Mouse (Mus musculus) embryonic facial prominence, embryonic 15.5 days (tissue): ENCODE results near the gene Tmem120b. TPM values are rescaled to one million over a fixed set of nuclear protein-coding genes. Genes with fewer than 3 reads are reported as not detected.
A peak's percentile ranks its signal among the peaks of the same experiment; 100 is the strongest.

Source experiments
- ATAC-seq: fragments of 200-750 bp; cut with Nextera tagmentation; 2 replicates; pipeline ENCODE4 v1.8.0; 2017; ENCODE audit warnings: low read depth, moderate TSS enrichment; ENCODE audit not compliant: insufficient number of reproducible peaks, low FRiP score, low TSS enrichment
- H3K27ac ChIP-seq: fragments of 300-500 bp; sonication (generic); replicated peaks from 2 replicates; pipeline ENCODE4 v1.5.1; 2015; ENCODE audit warnings: mild to moderate bottlenecking, inconsistent platforms
- H3K27me3 ChIP-seq: fragments of 300-500 bp; sonication (generic); 2 replicates; pipeline ENCODE4 v1.6.1; 2015; ENCODE audit warnings: inconsistent platforms
- H3K36me3 ChIP-seq: fragments of 300-500 bp; sonication (generic); 2 replicates; pipeline ENCODE4 v1.6.1; 2015; ENCODE audit warnings: mild to moderate bottlenecking, inconsistent platforms
- H3K4me1 ChIP-seq: fragments of 300-500 bp; sonication (generic); 2 replicates; pipeline ENCODE4 v1.6.1; 2015; ENCODE audit warnings: inconsistent platforms
- H3K4me2 ChIP-seq: fragments of 300-500 bp; sonication (generic); replicated peaks from 2 replicates; pipeline ENCODE4 v1.6.1; 2015; ENCODE audit warnings: mild to moderate bottlenecking, inconsistent platforms
- H3K4me3 ChIP-seq: fragments of 300-500 bp; sonication (generic); replicated peaks from 2 replicates; pipeline ENCODE4 v1.5.1; 2015; ENCODE audit warnings: mild to moderate bottlenecking, inconsistent platforms
- H3K9ac ChIP-seq: fragments of 300-500 bp; sonication (generic); 2 replicates; pipeline ENCODE4 v1.6.1; 2015; ENCODE audit warnings: inconsistent platforms
- H3K9me3 ChIP-seq: fragments of 300-500 bp; sonication (generic); replicated peaks from 2 replicates; pipeline ENCODE4 v1.6.1; 2016; ENCODE audit warnings: inconsistent platforms
- WGBS: fragments of 180-500 bp; shearing (Covaris S2); methylation state at CpG from one replicate; pipeline ENCODE4 v1.1.7; 2015; 5-methylcytosine and 5-hydroxymethylcytosine counted together
- polyA plus RNA-seq: library from polyadenylated mRNA; unstranded; fragments of >200 nt; fragmentation: Nextera tagmentation; extraction: Ambion mirVana; gene quantifications from 2 replicates; pipeline ENCODE4 v1.2.1, GENCODE M21; 2015

Tmem120b gene
- polyA plus RNA-seq, 1 experiment from 2014 or later: 19.4 TPM

DNA sequence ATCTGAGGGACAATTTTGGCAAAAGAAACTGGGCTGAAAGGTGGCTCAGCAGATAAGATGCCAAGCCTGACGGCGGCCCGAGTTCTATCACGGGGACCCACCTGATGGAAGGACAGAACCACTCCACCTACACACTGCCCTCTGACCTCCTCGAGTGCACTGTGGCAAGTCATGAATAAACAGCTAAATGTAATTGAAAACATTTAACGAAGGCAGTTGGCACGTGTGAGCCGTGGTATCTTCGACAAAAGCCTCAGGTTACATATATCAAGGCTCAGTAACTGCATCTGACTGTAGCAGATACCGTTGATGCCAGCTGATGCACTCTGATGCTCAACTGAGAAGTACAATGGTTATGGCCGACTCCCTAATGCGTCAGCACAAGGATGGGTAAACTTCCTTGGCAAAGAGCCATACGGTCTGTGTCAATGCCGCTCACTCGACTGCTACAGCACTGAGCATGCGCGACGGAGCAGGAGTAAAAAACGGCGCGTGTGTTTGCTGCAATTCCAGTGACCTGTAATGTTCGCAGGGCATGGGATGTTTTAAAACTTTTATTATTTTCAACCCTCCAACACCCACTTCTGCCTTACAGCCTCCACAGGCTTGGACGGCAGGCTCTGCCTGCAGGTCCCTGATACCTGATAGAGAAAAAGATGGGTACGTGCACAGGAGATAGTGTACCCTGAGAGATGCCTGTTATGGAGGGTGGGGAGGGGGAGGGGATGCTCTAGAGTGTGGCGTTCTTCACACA is 26.2 kb downstream of the Tmem120b start:
- no peak; the same call in 1 of the 2 replicates for ATAC-seq
- Histone ChIP-seq H3K36me3 (no peaks in the 10 kb centered on the region), H3K27me3 (no peaks in the 10 kb centered on the region), H3K27ac (no peak overlapping the region), H3K4me3 (no peak overlapping the region), H3K9ac (no peak overlapping the region), H3K9me3 (no peaks in the 10 kb centered on the region), H3K4me2 (no peak overlapping the region), H3K4me1 (no peaks in the 10 kb centered on the region; the same call in 1 of the 2 replicates)
- WGBS: 76% methylated on average over 25 of the region's 25 CpGs

DNA sequence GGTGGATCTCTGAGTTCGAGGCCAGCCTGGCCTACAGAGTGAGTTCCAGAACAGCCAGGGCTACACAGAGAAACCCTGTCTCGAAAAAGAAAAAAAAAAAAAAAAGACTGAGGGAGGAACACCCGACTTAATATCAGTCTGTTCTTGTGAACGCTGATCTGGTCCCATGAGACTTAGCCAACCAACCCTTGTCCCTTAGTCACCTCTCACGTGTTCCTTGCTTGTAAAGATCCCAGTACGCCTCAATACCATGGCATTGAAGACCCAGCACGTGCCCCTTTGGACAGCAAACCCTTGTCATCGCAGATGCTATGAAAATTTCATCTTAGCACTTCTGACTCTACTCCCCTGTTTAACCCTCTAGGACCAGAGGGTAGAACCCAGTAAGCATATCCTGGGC is 28.1 kb downstream of the Tmem120b start:
- no peak overlapping the region for H3K27ac ChIP-seq
- H3K27me3 ChIP-seq: no peaks in the 10 kb centered on the region
- H3K36me3 ChIP-seq: peaks cover 4% of the 10 kb centered on the region; the same call in 1 of the 2 replicates
- H3K9me3 ChIP-seq: no peaks in the 10 kb centered on the region
- H3K4me1 ChIP-seq: no peaks in the 10 kb centered on the region; the same call in 1 of the 2 replicates
- no peak overlapping the region for H3K4me3 ChIP-seq
- WGBS: 89% methylated on average over 8 of the region's 8 CpGs
- no peak overlapping the region for H3K9ac ChIP-seq
- no peak for ATAC-seq
- no peak overlapping the region for H3K4me2 ChIP-seq

DNA sequence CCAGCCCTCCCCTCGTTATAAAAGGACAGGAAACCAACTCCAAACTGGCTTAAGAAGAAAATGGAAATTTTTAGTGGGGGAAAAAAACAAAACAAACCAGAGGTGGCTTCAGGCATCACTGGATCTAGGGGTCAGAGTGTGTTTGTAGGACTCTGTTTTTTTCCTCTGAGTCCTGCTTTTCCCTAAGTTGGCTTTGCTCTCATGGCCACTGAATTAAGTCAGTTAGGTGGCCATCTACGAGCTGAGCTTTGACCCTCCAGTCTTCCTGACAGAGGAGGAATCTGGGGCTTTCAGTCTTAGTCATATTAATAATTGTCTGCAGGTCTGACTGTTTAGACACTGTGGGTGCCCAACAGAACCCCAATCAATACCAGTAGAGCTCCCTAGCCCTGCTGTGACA is 30.3 kb downstream of the Tmem120b start:
- H3K4me1 ChIP-seq: no peaks in the 10 kb centered on the region; the same call in 1 of the 2 replicates
- no peak overlapping the region for H3K4me3 ChIP-seq
- H3K27ac ChIP-seq: no peak overlapping the region
- ATAC-seq: no peak
- no peak overlapping the region for H3K4me2 ChIP-seq
- H3K9ac ChIP-seq: no peak overlapping the region
- 75% methylated on average over 2 of the region's 2 CpGs for WGBS
- no peaks in the 10 kb centered on the region for H3K9me3 ChIP-seq
- peaks cover 4% of the 10 kb centered on the region; the same call in 1 of the 2 replicates for H3K36me3 ChIP-seq
- no peaks in the 10 kb centered on the region for H3K27me3 ChIP-seq

DNA sequence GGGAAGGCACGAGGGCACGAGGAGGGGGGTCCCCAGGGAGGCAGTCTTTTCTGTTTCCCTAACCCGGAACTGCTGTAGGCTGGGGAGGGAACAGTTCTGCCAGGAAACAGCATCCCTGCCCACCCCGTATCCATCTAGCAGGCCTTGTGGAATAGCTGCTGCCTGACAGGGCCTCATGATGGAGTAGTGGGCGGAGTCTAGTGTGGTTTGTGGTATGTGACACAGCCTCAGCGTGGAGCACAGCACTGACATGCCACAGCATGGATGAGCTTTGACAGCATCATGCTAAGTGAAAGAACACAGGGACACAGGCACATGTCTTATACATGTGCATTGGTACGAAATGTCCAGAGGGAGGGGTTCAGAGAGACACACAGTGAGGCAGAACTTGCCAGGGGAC is 34.2 kb downstream of the Tmem120b start:
- Histone ChIP-seq H3K27me3 (no peaks in the 10 kb centered on the region), H3K4me2 (no peak overlapping the region), H3K4me3 (no peak overlapping the region), H3K27ac (no peak overlapping the region), H3K36me3 (peaks cover 4% of the 10 kb centered on the region; the same call in 1 of the 2 replicates), H3K4me1 (no peaks in the 10 kb centered on the region), H3K9ac (no peak overlapping the region), H3K9me3 (no peaks in the 10 kb centered on the region)
- whole genome bisulfite sequencing: 54% methylated on average over 7 of the region's 7 CpGs
- no peak for ATAC-seq

GRCm38 (mm10) chr5:123103556-123103955 is 35.3 kb downstream of the Tmem120b start:
- Histone ChIP-seq H3K4me1 (no peaks in the 10 kb centered on the region), H3K9me3 (no peaks in the 10 kb centered on the region), H3K9ac (no peak overlapping the region), H3K36me3 (peaks cover 4% of the 10 kb centered on the region; the same call in 1 of the 2 replicates), H3K27me3 (no peaks in the 10 kb centered on the region), H3K4me3 (no peak overlapping the region), H3K27ac (no peak overlapping the region), H3K4me2 (no peak overlapping the region)
- 65% methylated on average over 8 of the region's 8 CpGs for WGBS
- ATAC-seq: no peak

GRCm38 (mm10) chr5:123104769-123105168 is 36.6 kb downstream of the Tmem120b start:
- Histone ChIP-seq H3K4me2 (no peak overlapping the region), H3K9ac (no peak overlapping the region), H3K9me3 (no peaks in the 10 kb centered on the region), H3K4me3 (no peak overlapping the region), H3K36me3 (peaks cover 2% of the 10 kb centered on the region; the same call in 1 of the 2 replicates), H3K27me3 (no peaks in the 10 kb centered on the region), H3K4me1 (peaks cover 10% of the 10 kb centered on the region), H3K27ac (no peak overlapping the region)
- ATAC-seq: no peak
- 79% methylated on average over 6 of the region's 6 CpGs for WGBS

- Histone ChIP-seq H3K36me3 (no peaks in the 10 kb centered on the region), H3K9ac (no peak overlapping the region), H3K4me2 (peak overlapping the region; percentile 15), H3K27me3 (no peaks in the 10 kb centered on the region), H3K4me1 (peaks cover 22% of the 10 kb centered on the region), H3K27ac (no peak overlapping the region), H3K9me3 (no peaks in the 10 kb centered on the region), H3K4me3 (0 out of 2 replicates have a peak overlapping the region, but pooled peaks have one; percentile 1)
- WGBS: 36% methylated on average over 13 of the region's 13 CpGs
- ATAC-seq: no peak
These were observed 41.4 kb downstream of the Tmem120b start for GRCm38 (mm10) chr5:123109452-123110203.

DNA sequence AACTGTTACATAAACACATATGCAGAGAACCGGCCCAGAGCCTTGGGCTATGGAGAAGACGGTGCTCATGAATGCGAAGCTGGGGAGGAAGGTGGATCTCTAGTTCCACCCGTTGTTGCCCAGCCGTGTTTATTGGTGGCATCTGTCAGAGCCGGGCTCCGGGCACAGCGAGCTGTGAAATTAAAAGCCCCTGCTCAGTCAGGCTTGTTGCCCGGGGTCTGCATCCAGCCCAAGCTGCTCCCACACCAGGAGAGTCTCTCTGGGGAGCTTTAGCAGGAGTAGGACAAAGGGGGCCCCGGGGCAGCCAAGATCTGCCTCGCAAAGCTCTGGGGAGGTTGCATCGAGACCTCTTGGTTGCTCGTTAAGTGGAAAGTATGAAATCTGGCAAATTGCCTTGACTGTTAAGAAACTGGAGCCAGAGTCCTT is 42.1 kb downstream of the Tmem120b start:
- Histone ChIP-seq H3K4me2 (no peak overlapping the region), H3K27me3 (no peaks in the 10 kb centered on the region), H3K4me3 (no peak overlapping the region), H3K4me1 (peaks cover 22% of the 10 kb centered on the region), H3K27ac (no peak overlapping the region), H3K36me3 (no peaks in the 10 kb centered on the region), H3K9me3 (no peaks in the 10 kb centered on the region), H3K9ac (no peak overlapping the region)
- 41% methylated on average over 13 of the region's 13 CpGs for WGBS
- no peak for ATAC-seq

DNA sequence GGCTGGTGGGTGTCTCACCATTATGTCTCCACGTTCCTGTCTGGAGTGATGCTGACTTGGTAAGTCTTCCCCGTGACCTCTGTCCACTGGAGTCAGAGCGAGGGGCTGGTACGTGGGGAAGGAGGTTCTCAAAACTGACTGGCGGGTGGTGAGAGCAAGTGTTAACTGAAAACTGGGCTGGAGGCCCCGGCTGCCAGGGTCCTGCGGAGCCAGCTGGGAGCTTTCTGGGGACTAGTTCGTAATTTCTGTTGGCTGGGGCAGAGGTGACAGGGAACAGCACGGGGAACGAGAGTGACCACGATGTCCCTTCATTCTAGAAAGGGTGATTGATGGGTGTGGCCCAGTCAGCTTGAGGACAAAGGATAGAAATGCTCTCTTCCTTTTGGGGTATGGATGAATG is 45.9 kb downstream of the Tmem120b start:
- Histone ChIP-seq H3K36me3 (no peaks in the 10 kb centered on the region), H3K9ac (no peak overlapping the region), H3K27ac (no peak overlapping the region), H3K27me3 (no peaks in the 10 kb centered on the region), H3K9me3 (no peaks in the 10 kb centered on the region), H3K4me1 (peaks cover 18% of the 10 kb centered on the region), H3K4me2 (no peak overlapping the region), H3K4me3 (no peak overlapping the region)
- WGBS: 73% methylated on average over 11 of the region's 11 CpGs
- no peak for ATAC-seq

DNA sequence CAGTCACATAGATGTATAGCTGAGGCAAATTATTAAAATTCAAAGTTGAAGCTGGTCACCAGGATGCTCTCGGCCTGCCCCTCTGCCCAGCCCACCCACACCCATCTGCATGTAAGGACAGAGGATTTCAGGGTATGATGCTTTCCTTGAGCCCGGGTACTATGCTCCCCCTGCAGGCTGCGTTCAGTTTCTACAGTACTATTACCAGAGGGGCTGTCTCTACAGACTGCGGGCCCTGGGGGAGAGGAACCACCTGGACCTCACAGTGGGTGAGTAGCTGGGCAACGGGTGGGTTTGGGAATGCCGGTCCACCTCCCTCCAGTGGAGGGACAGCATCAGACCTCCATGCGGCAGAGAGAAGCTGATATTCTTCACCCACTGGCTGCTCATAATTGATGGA is 46.7 kb downstream of the Tmem120b start:
- Histone ChIP-seq H3K27ac (no peak overlapping the region), H3K9ac (no peak overlapping the region), H3K27me3 (no peaks in the 10 kb centered on the region), H3K4me3 (no peak overlapping the region), H3K4me1 (peaks cover 10% of the 10 kb centered on the region; the same call in 1 of the 2 replicates), H3K36me3 (no peaks in the 10 kb centered on the region), H3K9me3 (no peaks in the 10 kb centered on the region), H3K4me2 (no peak overlapping the region)
- WGBS: 30% methylated on average over 7 of the region's 7 CpGs
- ATAC-seq: no peak

DNA sequence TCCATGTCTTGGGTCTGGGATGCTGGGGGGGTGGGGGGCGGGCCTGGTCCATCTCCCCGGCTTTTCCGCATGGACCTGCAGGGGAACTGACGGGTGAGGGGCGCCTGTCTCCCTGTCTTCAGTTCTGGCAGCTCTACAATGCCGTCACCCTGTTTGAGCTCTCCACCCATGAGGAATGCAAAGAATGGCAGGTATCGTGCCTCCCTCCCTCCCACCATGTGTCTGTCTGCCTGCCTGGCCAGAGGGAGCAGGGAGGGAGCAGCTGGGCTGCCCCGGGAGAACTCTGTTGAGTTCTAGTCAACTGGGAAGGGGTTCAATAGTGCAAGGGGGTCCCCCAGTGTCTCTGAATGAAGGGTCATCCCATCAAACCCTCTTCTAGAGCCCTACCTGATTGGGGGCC is 47.9 kb downstream of the Tmem120b start:
- Histone ChIP-seq H3K9ac (no peak overlapping the region), H3K4me1 (no peaks in the 10 kb centered on the region), H3K27me3 (no peaks in the 10 kb centered on the region), H3K4me3 (no peak overlapping the region), H3K9me3 (no peaks in the 10 kb centered on the region), H3K4me2 (no peak overlapping the region), H3K36me3 (no peaks in the 10 kb centered on the region), H3K27ac (no peak overlapping the region)
- peak; percentile 4; the same call in 1 of the 2 replicates for ATAC-seq
- whole genome bisulfite sequencing: 58% methylated on average over 8 of the region's 8 CpGs
